Mouse (Mus musculus) lung, postnatal 4 days (tissue): ENCODE measurements around the gene Anapc13.
A peak's percentile ranks its signal among the peaks of the same experiment; 100 is the strongest.

Experiments
- DNase-seq, 2 experiments: peaks; one replicate each; pipeline ENCODE4 v3.0.0; 2021

Anapc13 gene

GRCm38 (mm10) chr9:102632173-102632572 lies 6.1 kb downstream of the Anapc13 start:
- peak in 1 of 2 experiments; percentile 78 for DNase-seq

GRCm38 (mm10) chr9:102632923-102633537 lies 6.9 kb downstream of the Anapc13 start:
- DNase-seq = peak in 1 of 2 experiments; percentile 70

GRCm38 (mm10) chr9:102634453-102634852 lies 8.4 kb downstream of the Anapc13 start:
- no peak for DNase-seq

GRCm38 (mm10) chr9:102636553-102636952 lies 10.5 kb downstream of the Anapc13 start:
- peak; percentile 61 to 79 for DNase-seq

GRCm38 (mm10) chr9:102637115-102637514 lies 11.0 kb downstream of the Anapc13 start:
- peak; percentile 42 to 59 for DNase-seq

- DNase-seq = no peak
Measured at GRCm38 (mm10) chr9:102638963-102639362, 12.9 kb downstream of the Anapc13 start.

GRCm38 (mm10) chr9:102639510-102639909 lies 13.4 kb downstream of the Anapc13 start:
- DNase-seq = no peak

- DNase-seq = no peak
Measured at GRCm38 (mm10) chr9:102641531-102641930, 15.4 kb downstream of the Anapc13 start.

GRCm38 (mm10) chr9:102643071-102643485 lies 17.0 kb downstream of the Anapc13 start:
- DNase-seq = peak in 1 of 2 experiments; percentile 50

- DNase-seq = peak; percentile 83 to 94
Measured at GRCm38 (mm10) chr9:102643486-102644101, 17.5 kb downstream of the Anapc13 start.

GRCm38 (mm10) chr9:102645119-102645695 lies 19.1 kb downstream of the Anapc13 start:
- DNase-seq = no peak

GRCm38 (mm10) chr9:102647010-102647409 lies 20.9 kb downstream of the Anapc13 start:
- DNase-seq = no peak

GRCm38 (mm10) chr9:102649917-102650527 lies 23.9 kb downstream of the Anapc13 start:
- DNase-seq = no peak

- no peak for DNase-seq
Measured at GRCm38 (mm10) chr9:102650637-102651036, 24.5 kb downstream of the Anapc13 start.

- no peak for DNase-seq
Measured at GRCm38 (mm10) chr9:102651199-102651720, 25.2 kb downstream of the Anapc13 start.

GRCm38 (mm10) chr9:102656355-102657095 lies 30.4 kb downstream of the Anapc13 start:
- DNase-seq = peak; percentile 55 to 67

GRCm38 (mm10) chr9:102668115-102668514 lies 42.0 kb downstream of the Anapc13 start:
- DNase-seq = no peak

GRCm38 (mm10) chr9:102668906-102669305 lies 42.8 kb downstream of the Anapc13 start:
- DNase-seq = peak in 1 of 2 experiments; percentile 16

GRCm38 (mm10) chr9:102673381-102673780 lies 47.3 kb downstream of the Anapc13 start:
- peak in 1 of 2 experiments; percentile 16 for DNase-seq

- DNase-seq = peak in 1 of 2 experiments; percentile 5
Measured at GRCm38 (mm10) chr9:102675922-102676321, 49.8 kb downstream of the Anapc13 start.

GRCm38 (mm10) chr9:102681470-102681869 lies 55.4 kb downstream of the Anapc13 start:
- no peak for DNase-seq
